Mouse (Mus musculus) ES-E14 (cell line): ENCODE results near the gene Smc1b.

Source experiments
- HCFC1 ChIP-seq: IDR thresholded peaks from 2 replicates; pipeline ENCODE4 v1.6.1; 2012; ENCODE audit warnings: low read length, inconsistent platforms, borderline replicate concordance; ENCODE audit not compliant: insufficient read depth
- MAFK ChIP-seq: IDR thresholded peaks from 2 replicates; pipeline ENCODE4 v1.6.1; 2014; ENCODE audit warnings: mild to moderate bottlenecking, low read depth, low read length, inconsistent platforms; ENCODE audit not compliant: insufficient read depth
- ZC3H11A ChIP-seq: IDR thresholded peaks from 2 replicates; pipeline ENCODE4 v1.6.1; 2012; ENCODE audit warnings: low read depth, mild to moderate bottlenecking, inconsistent platforms, low read length, borderline replicate concordance

GRCm38 (mm10) chr15:85161416-85161815 is 29.7 kb upstream of the Smc1b start:
- TF ChIP-seq ZC3H11A (no peak), HCFC1 (no peak), MAFK (no peak)
